Mouse (Mus musculus) megakaryocyte, adult 5-6 weeks (primary cell): ENCODE measurements at regions not wholly inside any gene's neighbourhood (a gene's known extent, or its start where the extent isn't known, plus 50 kb on each side); places are given as distances from the start of the nearest gene placed in this dataset.

ENCODE experiments used
- ATAC-seq: 2 replicates; pipeline ENCODE4 v1.8.0; 2016; ENCODE audit warnings: mild to moderate bottlenecking, inconsistent platforms; ENCODE audit not compliant: poor library complexity, severe bottlenecking

GRCm38 (mm10) chr9:83326437-83327086, 114.4 kb downstream of the Lca5 start:
- ATAC-seq, result no peak

- ATAC-seq, result peak; percentile 54; the same call in 1 of the 2 replicates
Measured at GRCm38 (mm10) chr9:83325910-83326309, 115.0 kb downstream of the Lca5 start.

DNA sequence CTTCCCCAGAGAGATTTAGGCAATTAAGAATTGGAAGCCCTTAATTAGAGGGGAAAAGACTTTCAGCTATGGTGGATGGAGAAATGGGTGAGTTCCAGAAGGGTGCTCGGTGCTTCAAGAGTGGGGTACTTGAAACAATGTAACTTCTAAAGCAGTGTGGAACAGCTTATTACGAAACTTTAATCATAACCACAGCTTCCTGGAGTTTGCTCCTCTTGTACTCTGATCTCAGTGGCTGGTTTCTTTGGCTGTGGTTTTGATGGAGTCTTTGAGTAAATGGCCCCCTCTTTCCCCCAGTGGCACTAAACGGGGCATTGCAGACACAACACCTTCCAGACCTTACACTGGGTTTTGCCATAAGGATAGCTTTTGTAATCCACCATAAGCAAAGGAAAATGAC, 116.6 kb downstream of the Lca5 start:
- peak; percentile 55 for ATAC-seq

GRCm38 (mm10) chr9:83322991-83323583, 117.8 kb downstream of the Lca5 start:
- no peak for ATAC-seq

DNA sequence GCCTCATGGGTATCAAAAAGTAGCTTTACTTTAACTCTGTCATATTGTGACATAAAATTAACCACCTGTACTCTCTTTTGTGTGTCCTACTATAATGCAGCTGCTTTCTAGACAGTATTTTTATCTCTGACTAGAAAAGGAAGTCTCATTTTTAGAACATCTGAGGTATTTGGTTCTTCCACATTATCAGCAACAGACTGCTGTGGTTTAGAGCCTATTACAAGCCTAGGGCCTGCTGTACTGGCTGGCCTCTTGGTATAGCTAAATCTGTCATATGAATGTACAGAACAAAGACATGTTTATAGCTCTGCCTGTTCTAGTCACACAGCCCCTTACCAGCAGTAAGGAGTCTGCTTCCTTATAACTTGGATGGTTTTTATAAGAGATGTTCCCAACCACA, 119.1 kb downstream of the Lca5 start:
- no peak for ATAC-seq

DNA sequence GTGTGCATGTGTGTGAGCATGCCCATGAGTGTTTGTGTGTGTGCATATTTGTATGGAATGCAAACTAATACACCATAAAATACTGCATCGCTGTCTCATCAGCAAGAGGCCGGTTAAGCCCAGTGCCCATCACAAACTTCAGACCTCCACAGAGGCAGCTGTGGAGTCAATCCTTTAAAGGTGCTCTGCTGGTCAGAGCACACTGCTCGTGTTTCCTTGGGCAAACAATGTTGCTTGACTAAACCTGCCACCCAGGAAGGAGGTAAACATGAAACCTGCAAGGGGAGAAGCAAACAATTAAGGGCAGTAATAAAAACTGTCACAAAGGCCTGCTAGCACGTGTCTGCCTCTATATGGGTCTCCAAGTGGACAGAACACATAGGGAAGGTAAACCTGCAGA, 120.1 kb downstream of the Lca5 start:
- ATAC-seq, result no peak

- no peak for ATAC-seq
Measured at GRCm38 (mm10) chr9:83316818-83317162, 124.1 kb downstream of the Lca5 start.

DNA sequence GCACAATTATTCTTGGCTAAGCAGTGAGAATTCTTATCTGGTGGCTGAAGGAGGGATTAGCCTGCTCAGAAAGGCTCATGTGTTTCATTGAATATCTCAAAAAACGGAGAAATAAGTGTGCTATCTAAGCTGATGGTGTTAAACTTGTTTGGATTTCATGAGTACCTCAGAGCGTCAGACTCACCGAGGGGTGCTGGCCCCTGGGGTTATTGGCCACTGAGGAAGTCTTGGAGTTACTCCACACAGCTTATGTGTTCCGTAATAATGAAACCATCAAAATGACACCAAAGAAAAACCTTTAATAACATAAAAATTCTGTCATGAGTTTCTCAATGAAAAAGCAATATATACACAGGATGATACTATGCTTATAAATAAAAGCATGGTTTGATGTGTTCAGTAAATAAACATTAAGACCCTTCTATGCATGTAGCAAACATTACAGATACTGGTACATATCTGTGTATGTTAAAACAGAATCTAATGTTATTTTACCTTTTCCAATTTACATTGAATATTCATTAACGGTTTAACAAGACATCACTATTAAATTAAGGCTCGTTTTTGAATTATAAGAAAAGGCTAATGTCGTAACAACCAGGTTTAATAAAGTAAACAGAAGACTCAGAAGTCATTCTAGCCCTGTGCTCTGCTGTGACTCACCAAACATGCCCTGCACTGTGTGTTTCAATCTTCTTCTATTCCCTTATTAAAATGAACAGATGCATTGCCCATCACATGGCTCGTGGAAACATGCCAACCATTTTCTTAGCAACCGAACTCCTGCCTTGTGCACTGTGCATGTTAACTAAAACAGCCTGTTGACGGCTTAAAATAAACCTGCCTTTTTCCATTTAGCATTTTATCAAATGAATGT, 124.7 kb downstream of the Lca5 start:
- peak; percentile 54; the same call in 1 of the 2 replicates for ATAC-seq

- ATAC-seq, result no peak
Measured at GRCm38 (mm10) chr9:83308771-83309170, 132.2 kb downstream of the Lca5 start.

- no peak for ATAC-seq
Measured at GRCm38 (mm10) chr9:83308092-83308491, 132.8 kb downstream of the Lca5 start.

DNA sequence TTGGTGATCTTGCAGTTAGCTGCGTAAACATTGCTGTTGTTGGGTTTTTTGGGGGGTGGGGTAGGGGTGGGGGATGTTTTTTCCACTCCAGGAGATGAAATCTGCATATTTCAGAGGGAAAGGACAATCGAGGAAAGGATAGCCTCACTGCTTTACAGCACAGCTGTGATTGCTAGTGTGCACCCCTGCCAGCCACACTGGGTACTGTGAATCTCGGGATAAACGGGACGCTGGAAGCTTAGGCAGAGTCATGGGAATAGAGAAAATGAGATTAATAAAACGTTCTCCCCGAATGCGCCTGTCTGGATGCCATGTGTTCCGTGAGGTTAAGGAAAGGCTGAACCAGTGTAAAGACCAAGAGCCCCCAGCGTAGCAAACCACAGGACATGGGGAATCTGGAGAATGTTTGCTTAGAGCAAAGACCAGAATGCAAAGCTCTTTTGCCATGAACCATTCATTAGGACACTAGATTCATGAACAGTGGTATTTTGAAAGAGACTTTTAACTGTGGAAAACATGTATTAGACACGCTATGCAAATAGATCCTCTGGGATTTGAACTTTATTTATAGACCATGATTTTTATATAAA, 133.5 kb downstream of the Lca5 start:
- ATAC-seq, result no peak

DNA sequence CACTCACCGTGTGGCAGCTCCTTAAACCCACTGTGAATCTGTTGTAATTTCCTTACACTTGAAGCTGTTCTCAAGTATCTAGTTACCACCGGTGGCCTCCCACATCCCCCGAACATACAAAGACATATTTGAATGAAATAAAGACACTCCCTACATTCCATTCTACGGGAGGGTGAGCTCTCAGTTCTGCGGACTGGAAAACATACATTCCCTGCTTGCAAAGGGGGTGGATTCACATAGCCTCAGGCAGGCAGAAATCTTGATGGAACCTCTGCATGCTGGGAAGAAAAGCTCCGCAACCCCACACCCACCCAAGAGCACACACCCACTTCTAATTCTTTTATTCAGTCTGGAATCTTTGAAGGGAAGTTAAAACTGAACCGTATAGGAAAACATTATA, 136.0 kb downstream of the Lca5 start:
- no peak for ATAC-seq

GRCm38 (mm10) chr9:83300500-83300899, 140.4 kb downstream of the Lca5 start:
- peak; percentile 55 for ATAC-seq

DNA sequence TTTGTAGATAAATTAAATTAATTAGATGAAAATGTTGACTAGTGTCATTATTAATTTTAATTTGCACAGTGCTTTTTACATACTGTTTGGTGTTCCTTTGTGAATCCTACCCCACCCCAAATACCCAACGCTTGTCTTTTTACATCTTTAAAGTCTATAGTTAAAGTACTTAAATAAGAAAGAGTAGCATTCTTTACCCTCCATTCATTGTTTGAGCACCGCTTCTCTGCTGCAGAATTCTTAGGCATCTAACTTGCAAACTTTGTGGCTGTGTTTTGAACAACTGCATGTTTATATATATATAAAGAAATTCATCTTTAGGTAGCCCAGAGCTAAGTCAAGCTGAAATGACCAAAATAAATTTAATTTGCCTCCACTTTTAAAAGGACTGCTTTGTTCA, 140.9 kb downstream of the Lca5 start:
- ATAC-seq, result no peak

DNA sequence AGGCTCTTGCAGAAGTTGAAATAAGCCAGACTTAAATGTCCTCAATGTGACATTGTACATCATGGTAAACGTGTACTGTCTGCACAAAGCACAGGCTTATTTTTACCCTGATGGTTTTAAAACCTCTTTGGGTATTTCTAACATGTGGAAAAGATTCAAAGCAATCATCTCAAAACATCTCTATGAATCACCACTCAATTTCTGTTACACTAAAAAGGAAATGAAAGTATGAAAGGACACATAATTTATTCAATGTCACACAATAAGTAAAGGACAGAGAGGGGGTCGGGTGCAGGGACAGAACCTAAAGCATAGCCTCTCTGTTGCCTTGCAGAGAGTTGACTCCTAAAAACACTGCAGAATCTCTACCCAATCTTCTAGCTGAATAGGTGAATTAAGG, 141.3 kb downstream of the Lca5 start:
- ATAC-seq, result peak; percentile 60

GRCm38 (mm10) chr9:83295453-83295852, 145.5 kb downstream of the Lca5 start:
- no peak for ATAC-seq

DNA sequence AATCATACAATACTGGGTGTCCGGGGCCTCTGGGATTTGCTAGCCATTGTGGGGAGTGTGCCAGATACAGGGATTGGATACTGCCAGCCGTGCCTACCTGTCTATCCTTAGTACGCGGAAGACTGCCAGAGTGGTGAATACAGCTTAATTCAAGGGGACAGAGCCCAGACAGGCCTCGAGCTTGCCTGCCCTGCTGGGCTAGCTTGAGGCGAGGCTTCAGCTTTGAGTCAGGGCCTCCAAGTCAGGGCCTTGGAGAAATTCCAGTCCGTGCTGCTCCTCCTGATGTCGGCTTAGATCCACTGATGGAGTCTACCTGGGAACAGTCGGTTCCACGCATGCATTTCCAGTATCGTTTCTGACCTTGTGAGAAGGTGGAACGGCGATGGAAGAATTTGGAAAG, 146.5 kb downstream of the Lca5 start:
- ATAC-seq, result no peak

DNA sequence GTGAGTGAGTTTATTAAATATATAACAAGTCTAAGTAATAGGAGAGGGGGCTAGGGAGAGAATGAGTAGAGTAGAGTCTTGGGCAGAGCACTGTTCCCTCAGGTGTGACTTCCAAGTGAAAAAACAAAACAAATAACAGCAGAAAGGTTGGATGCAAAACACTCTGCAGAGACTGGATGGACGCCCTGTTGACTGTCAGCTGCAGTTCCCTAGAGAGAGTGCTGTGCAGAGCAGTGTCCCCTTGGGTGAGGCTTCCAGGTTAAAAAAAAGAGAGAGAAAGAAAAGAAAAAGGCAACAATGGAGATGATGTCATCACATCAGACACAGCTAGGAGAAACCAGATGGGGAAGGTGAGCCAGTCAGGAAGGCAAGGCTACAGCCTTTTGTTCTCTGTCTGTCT, 137.6 kb upstream of the Hmgn3 start:
- ATAC-seq, result no peak

DNA sequence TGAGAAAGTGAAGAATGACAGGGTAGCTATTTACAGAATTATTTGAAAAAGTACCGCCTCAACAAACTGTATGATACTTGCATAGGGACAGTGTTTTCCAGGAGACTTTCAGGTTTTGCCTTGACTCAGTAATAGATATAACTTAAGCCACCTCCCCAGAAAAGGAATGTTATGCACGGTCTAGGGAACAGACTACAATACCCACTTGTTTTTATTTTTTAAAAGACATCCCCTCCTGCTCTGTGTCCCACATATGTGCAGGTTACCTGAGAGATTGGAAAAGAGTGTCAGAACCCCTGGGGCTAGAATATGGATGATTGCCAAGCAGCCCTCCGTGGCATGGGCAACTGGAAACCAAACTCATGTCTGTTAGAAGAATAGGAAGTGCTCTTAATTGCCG, 137.2 kb upstream of the Hmgn3 start:
- ATAC-seq, result no peak

GRCm38 (mm10) chr9:83283249-83283648, 136.8 kb upstream of the Hmgn3 start:
- ATAC-seq, result no peak

GRCm38 (mm10) chr9:83277791-83278190, 131.3 kb upstream of the Hmgn3 start:
- no peak for ATAC-seq

DNA sequence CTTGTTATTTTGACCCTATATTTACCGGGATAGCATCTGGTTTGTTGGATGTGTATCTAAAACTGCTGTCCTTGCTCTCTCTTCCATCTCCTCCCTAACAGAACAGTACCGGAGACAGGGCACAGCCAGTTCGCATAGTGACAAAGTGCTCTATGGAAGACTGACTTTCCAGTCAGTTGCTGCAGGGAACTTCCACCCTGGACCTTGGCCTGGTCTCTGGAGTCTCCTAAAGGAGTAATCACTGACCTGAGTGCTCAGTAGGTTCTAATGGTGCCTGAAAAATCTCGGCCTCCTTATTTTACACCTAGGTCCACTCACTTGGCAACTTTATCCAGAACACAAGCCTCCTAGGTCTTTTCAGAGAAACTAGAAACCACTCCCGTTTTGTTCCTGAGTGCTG, 130.9 kb upstream of the Hmgn3 start:
- no peak for ATAC-seq
